Mouse (Mus musculus) adrenal gland (tissue): ENCODE data around the gene Kcnj2.

Experiments used
- intact Hi-C: fragments of 180-260 bp; cut with DNase I; formaldehyde crosslinking; loops from one replicate; pipeline ENCODE4 v1.15.1; 2025
- long read RNA-seq, 2 experiments: library from polyadenylated mRNA; unstranded; transcript quantifications; one replicate each; pipeline ENCODE4 v2.0.0; 2020; ENCODE audit warnings: borderline replicate concordance in 1 of 2; ENCODE audit not compliant: insufficient replicate concordance in 1 of 2

Gene Kcnj2
- long read RNA-seq, experiment 1, result 0 reads
- long read RNA-seq, experiment 2, result 0 reads

DNA sequence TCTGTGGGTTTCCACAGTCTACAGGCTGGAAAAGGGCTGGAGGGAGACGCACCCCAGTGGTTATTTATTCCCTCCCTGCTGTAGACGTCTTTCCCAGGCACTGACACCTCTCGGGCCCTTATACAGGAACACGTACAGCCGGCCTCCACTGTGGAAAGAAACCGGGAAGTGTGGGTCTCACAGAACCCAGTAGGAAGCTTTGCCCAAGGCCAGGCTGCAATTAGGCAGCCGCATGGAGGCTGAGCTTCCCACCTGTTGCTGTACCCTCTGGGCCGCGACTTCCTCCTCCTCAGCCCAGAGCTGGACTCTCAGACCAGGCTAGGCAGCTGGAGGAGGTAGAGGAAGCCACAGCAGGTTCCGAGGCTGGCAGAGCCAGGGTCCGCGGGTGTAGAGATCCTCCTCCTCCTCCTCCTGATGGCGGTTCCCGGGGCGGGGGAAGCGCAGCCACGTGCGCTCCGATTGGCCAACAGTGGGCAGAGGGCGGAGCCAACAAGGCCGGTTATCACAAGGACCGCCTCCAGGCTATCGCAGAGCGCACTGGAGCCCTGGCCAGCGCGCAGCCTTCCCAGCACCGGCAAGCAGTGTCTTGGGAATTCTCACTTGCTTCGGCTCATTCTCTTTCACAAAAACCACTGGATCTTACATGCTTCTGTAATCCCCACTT, at the start of gene Kcnj2:
TSS of gene Kcnj2 (plus strand) at position 530 of the 664 bp plus-strand sequence.
- intact Hi-C loops, result loop anchor here (2.0 to 5.0 kb wide), 2 partner anchors 382 to 529 kb away; no protein-coding TSS in a partner anchor

DNA sequence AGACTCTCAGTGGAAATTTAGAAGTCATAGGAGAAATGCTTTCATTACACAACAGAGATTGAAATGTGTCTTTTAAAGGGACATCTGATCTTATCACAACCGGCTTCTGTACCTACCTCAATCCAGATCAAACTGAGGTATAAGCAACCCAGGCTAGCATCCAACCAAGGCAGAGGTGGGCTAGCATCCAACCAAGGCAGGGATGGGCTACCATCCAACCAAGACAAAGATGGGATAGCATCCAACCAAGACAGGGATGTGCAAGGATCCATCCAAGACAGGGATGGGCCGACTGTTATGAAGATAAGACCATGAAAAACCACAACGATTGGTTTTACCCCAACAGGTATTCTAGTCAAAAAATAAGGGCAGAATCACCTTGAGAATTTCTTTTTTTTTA, 49.8 kb upstream of the Kcnj2 start:
- intact Hi-C loops, result no loop called here

DNA sequence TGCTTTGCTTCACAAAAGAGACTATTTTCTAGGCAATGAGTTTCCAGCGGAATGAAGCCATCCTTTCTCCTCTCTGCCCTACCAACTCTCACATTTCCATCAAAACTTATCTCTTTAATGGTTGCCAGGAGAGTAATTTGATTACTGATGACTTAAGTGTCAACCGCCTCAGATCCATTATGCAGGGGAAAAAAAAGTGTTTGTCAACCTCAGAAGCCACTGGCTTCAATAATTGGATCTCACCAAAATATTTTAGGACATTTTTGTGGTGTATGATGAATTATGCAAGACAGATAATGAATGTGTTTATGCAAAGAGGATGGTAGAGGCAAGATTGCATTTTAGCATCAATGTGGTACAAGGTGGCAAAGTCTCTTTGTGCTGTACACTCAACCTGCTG, 45.8 kb upstream of the Kcnj2 start:
- intact Hi-C loops, result no loop called here

DNA sequence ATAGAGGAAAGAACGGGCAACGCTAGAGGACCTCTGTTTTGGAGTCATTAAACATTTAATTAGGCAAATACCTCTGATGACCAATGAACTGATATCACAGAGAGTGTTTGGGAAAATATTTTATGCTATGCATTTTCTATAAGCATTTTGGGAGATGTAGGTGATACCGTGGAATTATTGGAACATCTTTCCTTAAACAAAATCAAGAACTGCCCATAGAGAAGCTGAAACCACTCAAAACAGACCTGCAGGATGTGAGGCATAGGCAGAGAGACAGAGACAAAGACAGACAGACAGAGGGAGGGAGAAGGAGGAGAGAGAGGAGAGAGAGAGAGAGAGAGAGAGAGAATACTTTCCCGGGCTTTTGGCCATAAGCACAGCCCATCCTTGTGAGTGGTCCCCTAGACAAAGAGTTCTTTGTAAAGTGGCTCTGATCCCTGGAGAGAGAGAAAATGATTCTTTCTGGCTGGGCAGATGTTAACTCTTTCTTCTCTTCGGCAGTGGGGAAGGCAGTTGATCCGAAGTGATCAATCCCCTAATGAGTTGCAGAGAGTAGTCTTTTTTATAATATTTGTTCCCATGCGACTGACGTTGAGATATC, 43.2 kb upstream of the Kcnj2 start:
- intact Hi-C loops, result no loop called here

DNA sequence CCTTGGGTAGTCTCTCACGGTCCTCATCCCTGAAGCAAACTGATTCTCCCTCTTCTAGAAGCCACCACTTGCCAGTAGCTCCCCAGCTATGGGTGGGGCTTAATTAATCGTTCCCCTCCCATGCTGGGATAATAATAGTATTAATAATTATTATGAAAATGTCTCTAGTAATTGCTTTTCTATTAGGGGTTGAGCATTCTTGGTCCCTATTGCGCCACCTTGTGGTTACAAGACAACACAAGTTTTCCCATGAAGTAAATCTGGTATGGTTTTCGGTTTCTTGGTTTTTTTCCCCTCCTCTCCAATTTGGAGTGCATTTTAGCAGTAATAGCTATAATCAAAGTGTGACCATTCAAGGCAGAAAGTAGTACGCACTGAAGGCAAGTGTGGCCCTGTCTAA, 23.8 kb upstream of the Kcnj2 start:
- intact Hi-C loops, result loop anchor here (2.0 to 10.0 kb wide), 3 partner anchors 469 to 537 kb away; no protein-coding TSS in a partner anchor

DNA sequence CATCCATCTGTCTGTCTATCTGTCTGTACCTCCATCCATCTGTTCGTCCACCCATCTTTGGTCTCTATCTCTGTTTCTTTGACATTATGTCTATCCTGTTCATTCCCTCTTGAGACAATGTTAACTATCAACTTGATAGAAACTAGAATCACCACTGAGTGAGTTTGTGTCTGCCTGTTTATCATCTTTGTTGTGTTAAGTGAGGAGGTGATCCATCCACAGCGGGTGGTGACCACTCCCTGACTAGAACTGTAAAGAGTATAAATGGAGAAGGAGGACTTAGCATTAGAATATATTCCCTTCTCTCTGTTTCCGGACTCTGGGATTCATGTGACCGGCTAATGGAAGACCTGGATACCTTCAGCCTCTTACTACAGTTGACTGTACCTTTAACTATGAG, 22.7 kb upstream of the Kcnj2 start:
- intact Hi-C loops, result loop anchor here (2.0 to 10.0 kb wide), 3 partner anchors 470 to 538 kb away; no protein-coding TSS in a partner anchor

DNA sequence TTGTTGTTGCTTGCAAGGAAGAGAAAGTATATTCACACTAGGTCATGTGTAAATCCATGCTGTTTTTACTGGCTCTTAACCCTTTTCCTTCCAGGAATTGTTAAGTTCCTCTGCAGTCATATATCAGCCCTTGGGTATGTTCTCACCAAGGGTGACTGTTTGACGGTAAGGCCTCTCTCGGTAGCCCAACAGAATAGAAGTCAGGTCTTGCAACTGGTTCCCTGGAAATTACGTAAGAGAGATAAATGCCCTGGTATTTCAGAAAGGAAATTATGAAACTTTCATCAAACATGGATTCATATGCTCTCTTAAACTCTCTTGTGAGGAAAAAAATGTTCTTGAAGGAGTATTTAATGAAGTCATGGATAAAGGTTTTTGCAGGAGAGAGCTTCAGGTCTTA, 11.7 kb upstream of the Kcnj2 start:
- intact Hi-C loops, result no loop called here

DNA sequence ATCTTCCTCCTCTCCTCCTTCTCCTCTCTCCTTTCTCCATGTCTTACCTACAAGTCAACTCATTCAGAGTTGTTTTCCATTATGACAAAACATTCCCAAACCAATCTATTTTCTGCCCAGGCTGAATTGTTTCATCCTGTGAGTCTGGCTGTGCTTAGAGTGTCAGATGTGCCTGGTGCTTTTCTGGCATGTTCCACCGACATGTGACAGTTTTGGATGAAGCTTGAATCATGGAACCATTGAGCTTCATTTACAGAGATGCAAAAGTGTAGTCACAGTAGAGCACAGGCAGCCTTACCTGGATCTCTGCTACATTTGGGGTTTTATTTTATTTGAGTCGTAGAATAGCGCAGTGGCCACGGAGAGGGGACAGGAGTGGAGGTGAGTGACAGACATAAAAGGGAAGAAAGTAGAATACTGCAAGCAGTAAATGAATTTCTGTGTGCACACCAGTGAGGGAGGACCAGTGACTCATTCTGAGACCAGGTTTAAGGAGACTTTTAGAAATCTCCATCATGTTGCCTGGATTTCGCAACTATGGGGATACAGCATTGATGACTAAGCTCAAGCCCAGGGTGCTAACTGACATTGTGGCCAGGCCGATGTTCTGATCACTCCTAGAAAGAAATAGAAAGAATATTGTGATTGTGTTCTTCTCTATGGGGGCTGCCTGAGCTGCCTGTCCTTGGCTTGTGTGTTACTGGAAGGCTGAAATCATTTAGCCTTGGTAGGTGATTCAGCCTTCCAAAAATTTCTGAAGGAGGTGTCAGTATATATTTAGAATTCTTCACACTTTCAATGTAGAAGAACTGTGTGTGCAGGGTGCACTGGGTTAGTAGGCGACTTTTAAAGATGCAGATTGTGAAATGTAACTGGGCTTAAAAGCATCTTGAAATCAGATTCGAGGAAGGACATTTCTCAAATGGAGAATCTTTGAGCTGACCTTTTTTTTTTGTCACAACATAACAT, 10.8 kb upstream of the Kcnj2 start:
- intact Hi-C loops, result no loop called here

DNA sequence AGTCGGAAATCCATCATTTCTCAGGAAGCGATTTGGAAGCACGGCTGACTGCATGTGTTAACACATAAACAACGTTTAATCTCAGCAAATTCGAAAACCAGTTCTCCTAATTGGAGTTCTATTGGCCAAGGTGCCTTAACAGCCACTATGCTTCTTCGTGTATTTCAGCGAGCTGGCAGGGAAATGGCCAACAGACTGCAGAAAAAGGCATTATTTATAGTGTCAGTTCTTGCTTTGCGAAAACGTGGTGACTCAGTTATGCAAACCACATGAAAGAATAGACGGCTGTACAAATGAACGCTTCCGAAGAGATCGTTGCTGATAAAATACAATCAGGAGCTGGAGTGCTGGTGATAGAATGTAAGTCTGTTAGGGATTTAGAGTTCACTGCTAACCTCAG, 9.9 kb upstream of the Kcnj2 start:
- intact Hi-C loops, result no loop called here

DNA sequence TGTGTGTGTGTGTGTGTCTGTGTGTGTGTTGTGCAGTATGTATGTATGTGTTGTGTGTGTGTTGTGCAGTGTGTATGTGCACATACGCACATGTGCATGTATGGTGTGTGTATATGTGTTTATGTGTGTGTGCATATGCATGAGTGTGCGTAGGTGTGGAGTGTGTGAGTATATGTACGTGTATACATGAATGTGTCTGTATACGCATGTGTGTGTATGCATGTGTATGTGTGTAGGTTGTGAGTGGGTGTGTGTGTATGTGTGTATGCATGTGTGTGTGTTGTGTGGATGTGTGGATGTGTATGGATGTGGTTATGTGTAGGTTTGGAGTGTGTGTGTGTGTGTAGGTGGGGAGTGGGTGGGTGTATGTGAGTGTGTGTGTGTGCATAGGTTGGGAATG, 8.5 kb upstream of the Kcnj2 start:
- intact Hi-C loops, result no loop called here

DNA sequence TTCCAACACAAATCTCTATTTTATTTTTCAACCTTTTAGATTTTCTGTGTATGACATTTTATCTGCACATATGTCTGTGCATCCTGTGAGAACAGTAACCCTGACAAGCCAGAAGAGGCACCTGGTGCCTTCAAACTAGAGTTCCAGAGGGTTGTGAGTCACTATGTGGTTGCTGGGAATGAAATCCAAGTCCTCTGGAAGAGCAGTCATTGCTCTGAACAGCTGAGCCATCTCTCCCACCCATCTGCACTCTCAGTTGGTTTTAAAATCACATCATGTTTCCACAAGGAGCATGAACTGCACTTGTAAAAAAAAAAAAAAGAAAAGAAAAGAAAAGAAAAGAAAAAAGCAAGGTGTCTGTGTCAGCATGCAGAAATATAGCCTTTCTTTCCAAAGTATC, 6.5 kb upstream of the Kcnj2 start:
- intact Hi-C loops, result no loop called here

DNA sequence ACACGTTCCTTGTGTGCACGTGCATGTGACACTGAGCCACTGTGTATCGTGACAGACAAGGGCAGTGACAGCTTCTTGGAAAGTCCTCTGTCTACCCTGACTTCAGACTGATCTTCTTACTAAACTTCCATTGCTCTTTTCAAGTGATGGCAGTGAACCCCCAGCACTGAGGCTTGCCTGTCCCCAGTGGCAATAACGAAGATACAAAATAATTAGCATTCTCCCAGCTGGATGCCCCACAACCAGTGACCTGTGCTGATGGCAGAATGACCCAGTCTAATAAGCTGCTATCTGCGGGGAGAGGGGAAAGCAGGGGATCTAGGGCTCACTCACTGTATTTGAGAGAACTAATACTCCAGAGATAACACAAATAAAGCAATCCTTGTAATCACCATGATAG, 5.7 kb upstream of the Kcnj2 start:
- intact Hi-C loops, result no loop called here

DNA sequence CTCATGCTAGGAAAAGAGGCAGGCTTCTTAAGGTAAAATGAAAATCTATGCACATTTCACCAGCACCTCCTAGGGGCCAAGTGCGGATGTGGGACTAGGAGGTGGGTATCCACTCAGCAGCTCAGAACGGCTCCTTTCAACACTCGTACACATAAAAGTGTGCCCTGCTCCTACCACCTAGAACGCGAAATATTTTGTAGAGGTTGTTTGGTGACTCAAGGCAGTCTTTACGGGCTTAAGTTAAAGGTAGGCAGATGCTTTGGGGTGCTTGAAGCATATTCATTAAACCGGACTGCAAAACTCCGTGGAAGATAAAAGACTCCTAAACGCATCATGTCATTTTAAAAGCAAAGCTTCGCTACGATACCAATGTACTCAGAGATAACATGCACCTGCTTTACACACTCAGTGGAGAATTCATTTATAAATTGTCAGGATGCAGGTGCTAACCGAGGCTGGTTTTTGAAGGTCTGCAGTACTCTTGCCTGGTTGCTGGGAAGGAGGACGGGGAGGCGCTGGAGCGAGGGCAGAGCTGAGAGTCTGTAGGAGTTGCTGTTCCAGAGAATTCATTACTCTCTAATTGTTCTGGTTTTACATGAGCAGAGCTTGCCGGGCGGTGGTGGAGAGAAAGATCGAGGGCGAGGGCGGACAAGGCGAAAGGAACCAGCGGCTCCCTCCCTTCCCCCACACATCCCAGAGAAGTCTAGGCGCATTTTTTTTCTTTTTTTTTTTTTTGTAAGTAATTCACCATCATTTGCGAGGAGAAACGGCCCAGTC, 1.0 kb upstream of the Kcnj2 start:
- intact Hi-C loops, result loop anchor here (2.0 to 5.0 kb wide), 2 partner anchors 382 to 528 kb away; no protein-coding TSS in a partner anchor

DNA sequence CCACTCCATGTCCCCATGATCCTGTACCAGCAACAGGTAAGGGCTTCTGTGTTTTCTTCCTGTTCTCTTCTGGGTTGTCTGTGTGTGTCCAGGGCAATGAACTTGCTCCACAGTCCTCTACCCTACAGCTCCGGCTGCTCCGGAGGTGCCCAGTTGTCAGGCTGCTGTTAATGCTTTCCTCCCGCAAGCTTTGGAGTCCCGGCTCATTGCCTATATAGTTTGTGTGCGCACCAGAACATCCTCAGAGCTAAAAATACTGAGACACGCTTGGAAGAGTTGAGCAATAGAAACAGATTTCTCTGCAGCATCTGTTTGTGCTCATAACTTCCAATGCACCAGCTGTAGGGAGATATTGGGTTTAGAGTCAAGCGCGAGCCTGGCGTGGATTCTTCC, 331 bp downstream of the Kcnj2 start:
- intact Hi-C loops, result loop anchor here (5.0 kb wide), 1 partner anchor 381 kb away; no protein-coding TSS in a partner anchor

DNA sequence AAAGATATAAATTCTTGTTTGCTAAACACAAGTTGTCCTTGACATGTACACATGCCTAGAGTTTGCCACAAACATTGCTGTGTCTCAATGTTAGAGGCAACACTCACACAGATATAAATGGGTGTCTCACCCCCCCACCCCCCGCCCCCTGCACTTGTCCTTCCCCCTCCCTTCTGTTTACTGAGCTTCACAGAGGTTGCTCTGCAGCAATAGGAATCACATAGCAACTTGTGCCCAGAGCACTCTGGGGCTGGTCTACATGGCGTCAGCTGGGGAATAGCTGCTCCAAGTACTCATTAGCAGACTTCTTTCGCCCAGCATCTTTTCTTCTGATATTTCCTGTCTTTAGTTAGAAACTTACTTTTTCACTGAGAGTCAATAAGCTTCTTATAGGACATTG, 1.8 kb downstream of the Kcnj2 start:
- intact Hi-C loops, result loop anchor here (5.0 kb wide), 1 partner anchor 380 kb away; no protein-coding TSS in a partner anchor

DNA sequence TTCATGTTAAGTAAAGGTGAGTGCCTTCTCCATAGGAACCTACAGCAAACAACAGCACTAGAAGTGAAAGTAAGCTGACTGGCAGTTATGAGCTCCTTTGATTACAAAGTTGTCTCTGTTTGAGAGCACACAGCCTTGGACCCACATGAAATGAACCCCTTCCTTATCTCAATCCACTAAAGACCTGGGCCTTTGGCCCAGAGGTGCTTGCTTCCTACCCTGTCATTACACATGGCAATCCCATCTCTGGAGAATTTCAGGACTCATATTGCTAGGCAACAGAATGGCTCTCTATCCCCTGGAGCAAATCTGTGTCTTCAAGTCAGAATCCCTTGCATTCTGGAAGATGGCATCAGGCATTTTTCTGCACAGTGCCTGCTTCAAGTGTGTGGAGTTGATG, 4.5 kb downstream of the Kcnj2 start:
- intact Hi-C loops, result no loop called here

DNA sequence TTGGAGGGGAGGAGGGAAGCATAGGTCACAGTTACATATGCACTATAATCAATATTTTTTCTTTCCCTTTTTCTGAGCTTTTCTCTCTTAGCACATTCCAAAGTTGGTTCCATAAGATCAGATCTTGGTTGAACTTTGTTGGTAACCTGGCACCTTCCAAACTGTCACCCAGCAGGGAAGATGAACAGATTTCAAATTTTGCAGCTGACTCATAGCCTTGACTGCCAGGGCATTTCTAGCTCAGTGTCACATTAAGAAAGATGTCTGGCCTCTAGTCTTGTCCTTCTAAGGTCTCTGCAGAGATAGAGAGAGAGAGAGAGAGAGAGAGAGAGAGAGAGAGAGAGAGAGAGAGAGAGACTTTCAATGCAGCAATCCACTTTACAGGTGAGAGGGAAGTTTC, 8.2 kb downstream of the Kcnj2 start:
- intact Hi-C loops, result no loop called here

DNA sequence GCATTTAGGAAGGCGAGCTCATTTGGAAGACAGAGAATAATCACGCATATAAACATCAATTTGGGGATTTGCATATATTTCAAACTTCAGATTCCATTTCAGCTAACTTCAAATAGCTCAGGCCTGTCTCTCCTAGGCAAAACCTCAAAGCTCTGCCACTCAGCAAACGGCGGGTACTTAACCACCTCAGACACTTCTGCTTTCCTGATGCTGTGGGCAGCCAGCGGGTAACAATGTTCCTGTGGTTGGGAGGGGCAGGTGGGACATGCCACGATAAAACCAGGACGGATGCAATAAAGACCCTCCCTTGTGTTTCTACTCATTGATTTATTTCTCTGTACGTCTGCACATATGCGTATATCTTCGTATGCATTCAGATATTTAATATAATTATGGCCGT, 12.1 kb downstream of the Kcnj2 start:
- intact Hi-C loops, result no loop called here

DNA sequence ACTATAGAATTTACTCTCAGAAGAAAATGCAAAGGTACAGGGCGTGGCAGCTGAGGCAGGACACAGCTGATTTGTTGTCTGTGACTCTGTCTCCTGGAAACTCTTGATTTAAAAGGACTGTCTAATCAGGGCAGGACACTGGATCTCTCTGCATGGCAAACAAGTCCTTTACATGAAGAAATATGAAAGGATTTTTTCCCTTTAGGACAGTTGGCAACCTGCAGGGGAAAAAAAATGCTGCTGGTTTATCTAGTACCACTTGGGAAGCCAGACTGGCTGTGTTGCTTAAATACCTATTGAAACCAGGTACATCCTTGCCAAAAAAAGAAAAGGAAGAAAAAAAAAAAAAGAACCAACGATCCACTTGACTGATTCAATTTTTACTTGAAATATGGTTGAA, 17.0 kb downstream of the Kcnj2 start:
- intact Hi-C loops, result no loop called here

DNA sequence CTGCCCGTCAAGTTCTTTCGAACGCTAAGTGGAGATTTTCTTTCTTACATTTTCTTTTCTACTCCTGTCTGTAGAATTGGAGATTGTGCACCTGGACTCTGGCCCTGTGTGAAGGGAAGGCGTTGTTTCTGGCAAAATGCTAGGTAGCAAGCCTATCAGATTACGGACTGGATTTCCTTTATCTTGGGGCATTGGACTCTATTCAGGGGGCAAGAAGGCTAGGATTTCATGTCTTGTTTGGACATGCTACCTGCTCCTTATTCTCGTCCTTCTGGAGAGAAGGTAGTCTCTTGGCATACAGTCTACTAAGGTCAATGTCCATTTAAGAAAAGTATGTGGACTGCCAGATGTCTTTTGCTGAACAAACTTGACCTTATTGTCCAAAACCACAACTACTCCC, 21.0 kb downstream of the Kcnj2 start:
- intact Hi-C loops, result no loop called here

DNA sequence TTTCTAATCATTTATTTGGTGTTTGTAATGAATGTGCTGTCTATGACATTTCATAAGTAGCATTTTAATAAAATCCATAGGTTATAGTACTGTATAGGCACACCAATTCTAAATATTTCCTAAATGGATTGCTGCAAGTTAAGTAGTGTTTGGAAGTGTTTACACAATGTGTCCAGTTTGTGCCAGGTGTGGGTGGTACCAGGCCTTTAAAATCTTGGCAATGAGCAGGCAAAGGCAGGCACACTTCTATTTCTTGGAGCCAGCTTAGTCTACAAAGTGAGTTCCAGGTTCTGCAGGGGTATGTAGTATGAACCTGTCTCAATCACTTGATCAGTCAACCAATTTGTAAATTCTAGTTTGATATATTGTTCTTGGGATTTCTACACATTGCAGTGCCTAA, 22.3 kb downstream of the Kcnj2 start:
- intact Hi-C loops, result no loop called here
